Mouse (Mus musculus) mouse trophoblast stem cell (cell line): Measurements from ENCODE around the gene Camk1d.

Experiments used
- in situ Hi-C, 2 experiments: fragments of 300-500 bp; cut with MseI, MboI; formaldehyde crosslinking; loops; 2 replicates in 1 of 2; 3 replicates in 1 of 2; pipeline ENCODE4 v1.15.1; 2025

Gene Camk1d

GRCm38 (mm10) chr2:5709911-5710310 lies 4.4 kb downstream of the Camk1d start:
- in situ Hi-C loops, result no loop called here

GRCm38 (mm10) chr2:5707871-5708733 lies 6.2 kb downstream of the Camk1d start:
- in situ Hi-C loops, result no loop called here

DNA sequence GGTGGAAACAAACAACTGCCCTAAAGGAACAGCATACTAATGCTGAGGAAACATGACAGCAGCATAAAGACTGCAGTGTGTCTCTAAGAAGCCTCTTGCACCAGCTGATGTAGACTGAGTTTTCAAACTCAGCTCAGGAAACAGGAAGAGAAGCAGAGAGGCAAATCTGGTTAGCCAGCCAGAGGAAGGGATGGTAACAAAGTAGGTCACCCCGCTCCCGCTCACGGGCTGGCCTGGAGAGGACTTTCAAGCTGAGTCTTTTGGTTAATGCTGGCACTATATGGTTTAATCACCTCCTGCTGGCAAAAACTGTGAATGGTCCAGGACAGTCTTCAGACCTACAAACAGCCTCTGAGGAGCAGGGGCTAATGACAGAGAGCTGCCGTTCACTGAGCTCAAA lies 7.7 kb downstream of the Camk1d start:
- in situ Hi-C loops, result no loop called here

DNA sequence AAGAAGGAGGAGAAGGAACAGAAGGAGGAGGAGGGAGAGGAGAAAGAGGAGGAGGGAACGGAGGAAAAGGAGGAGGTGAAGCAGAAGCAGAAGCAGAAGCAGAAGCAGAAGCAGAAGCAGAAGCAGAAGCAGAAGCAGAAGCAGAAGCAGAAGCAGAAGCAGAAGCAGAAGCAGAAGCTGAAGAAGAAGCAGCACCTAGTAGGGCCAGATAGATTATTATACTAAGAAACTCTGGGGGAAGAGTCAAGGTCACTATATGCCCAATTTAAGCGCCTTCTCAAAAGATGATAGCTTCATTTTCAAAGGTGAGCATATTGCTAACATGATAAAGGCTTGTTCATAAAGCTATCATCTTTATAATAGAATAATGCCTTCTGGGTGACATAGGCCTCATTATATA lies 11.9 kb downstream of the Camk1d start:
- in situ Hi-C loops, result no loop called here

DNA sequence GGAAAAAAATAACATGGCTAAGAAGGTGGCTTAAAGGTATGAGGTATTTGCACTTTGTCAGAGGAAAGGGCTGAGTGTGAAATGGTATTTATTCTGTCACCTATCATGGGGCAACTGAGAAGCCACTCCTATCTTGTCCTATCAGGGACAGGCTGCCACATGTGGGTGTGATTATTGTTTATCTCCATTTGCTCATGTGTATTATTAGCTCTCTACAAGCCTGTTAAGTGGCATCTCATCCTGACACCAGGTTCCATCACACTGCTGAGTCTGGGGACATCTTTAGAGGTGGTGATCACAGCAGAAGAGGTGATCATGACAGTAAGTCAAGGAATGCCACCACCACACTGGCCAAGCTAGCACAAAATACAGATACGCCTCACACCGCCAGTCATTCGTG lies 13.4 kb downstream of the Camk1d start:
- in situ Hi-C loops, result no loop called here

DNA sequence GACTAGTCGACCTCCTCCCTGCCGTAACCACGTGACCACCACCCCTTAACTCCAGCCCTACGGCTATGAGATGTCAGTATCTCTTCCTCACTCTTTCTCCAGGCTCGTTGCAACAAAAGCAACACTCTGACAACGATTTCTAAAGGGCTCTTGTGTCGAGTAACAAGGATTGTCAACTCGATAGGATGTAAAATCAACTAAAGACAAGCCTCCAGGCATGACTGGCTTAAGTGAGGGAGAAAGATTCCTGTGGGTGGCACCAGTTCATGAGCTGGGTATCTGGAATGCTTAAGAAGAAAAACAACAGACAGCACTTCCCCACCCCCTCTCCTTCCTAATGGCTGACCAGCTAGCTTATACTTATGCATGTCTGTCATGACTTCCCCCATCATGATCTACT lies 15.9 kb downstream of the Camk1d start:
- in situ Hi-C loops, result no loop called here

GRCm38 (mm10) chr2:5694094-5694493 lies 20.2 kb downstream of the Camk1d start:
- in situ Hi-C loops, result no loop called here

- in situ Hi-C loops, result no loop called here
Observed at GRCm38 (mm10) chr2:5691729-5692128, 22.6 kb downstream of the Camk1d start.

DNA sequence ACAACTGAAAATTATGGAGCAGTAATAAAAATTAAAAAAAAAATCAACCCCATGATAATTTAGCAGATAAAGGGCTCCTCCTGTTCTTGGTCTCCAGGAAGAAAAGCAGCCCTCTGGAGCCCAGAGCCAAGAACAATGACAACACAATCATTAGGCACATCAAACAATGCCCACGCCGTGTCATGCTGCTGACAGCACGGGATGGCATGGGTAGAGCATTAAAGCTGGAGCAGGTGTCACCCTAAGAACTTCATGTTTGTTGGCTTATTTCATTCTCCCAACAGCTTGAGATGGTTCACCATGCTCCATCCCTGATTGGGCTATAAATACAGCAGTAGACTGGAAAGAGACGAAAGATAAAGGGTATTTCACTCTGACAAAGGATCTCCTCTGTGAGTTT lies 30.9 kb downstream of the Camk1d start:
- in situ Hi-C loops, result no loop called here

GRCm38 (mm10) chr2:5681909-5682308 lies 32.4 kb downstream of the Camk1d start:
- in situ Hi-C loops, result no loop called here

- in situ Hi-C loops, result no loop called here
Observed at GRCm38 (mm10) chr2:5681302-5681701, 33.0 kb downstream of the Camk1d start.

DNA sequence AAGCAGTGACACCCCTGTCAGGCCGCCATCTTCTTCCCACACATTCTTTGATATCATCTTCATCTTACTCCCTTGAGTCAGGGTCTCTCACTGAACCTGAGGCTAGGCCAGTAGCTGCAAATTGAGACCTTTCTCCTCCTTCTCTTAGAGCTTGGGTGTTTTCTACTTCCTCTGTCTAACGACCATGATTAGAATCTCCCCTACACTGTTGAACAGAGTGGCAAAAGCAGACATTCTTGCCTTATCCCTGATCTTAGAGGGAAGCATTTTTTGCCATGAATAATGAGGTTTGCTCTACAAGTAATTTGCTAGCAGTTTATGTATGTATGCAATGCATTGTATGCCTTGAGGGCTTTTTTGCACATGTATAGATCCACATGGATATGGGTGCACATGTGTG lies 35.3 kb downstream of the Camk1d start:
- in situ Hi-C loops, result no loop called here

DNA sequence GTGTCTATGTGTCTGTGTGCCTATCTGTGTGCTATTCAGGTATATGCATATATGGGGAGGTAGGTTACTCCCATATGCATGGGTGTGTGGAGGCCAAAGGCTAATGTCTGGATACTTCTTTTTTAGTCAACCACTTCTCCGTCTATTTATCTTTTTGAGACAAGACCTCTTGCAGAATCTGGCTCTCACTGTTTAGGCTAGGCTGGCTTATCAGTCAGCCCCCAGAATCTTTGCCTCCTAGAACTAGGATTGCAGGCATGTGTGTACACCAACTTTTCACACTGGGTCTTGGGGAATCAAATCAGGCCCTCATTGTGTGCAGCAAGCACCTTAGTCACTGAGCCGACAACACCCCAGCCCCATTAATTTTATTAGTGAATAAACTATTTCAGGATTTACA lies 36.8 kb downstream of the Camk1d start:
- in situ Hi-C loops, result no loop called here

DNA sequence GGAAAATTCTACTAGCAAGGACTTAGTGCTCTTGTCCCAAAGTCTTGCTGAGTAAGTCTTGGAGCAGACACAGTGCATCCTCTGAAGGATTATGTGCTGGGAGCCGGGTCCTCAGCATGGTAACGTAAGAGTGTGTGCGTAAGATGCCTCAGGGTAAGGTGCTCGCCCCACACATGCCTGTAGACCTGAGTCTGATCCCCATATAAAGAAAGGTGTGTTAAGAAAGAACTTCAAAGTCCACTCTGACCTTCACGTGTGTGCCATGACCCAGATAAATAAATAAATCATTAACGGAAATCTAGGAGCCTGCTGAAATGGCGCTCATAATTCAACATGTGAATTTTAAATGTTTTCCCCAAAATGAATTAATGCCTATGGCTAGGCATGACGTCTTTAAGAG lies 37.5 kb downstream of the Camk1d start:
- in situ Hi-C loops, result no loop called here

DNA sequence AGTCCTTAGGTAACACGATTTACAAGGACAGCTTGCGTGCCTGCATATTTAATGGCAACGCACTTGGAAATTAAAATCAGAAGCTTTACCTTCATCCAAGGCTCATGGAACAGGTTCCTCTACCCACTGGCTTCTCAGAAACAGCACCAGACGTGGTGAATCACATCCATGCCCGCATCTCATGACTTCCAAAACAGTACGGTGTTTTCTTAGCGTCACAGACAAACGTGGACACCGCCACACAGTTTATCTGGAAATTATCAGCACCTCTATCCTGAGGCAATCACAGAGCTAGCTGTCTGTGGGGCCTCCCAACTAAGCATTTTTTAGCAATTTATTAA lies 38.2 kb downstream of the Camk1d start:
- in situ Hi-C loops, result no loop called here

DNA sequence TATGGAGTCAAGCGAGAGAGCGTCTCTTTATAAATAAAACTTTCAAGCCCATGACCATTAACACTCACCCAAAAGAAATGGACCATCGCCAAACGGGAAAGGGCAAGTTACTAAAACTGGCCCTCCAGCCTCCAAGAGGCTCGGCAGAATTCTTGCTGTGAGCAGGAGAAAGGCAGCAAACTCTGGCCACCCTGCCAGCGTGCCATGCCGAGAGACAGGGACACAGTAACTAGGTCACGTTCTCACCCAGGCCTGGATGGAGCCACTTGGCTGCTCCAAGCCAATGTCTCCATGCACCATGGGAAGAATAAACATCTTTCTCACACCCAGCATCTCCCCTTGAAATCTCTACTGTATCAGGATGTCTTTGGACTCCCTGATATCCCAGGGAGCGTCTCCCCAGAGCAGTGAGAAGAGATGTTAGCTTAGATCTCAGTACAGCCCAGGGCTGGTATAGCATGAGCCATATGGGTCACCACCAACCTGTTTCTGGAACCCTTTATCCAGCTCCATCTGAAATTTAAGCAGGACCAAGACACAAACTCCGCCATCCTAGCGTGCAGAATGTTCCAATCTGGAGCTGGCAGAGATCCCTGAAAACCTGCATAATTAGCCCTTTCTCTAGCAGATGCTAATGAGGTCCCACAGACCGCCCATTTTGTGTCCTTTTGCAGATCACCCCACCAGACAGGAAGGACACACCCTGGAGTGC lies 38.7 kb downstream of the Camk1d start:
- in situ Hi-C loops, result no loop called here

DNA sequence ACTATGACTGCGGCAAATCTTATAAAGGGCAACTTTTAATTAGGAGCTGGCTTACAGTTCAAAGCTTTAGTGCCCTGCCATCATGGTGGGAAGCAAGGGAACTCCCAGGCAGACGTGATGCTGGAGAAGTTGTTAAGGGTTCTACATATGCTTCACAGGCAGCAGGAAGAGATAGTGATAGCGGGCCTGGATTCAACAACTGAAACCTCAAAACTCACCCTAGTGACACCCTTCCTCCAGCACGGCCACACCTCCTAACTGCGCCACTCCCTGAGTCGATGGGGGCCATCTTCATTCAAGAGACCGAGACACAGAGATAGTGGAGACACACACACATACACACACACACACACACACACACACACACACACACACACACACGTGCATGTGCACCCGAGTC lies 39.8 kb downstream of the Camk1d start:
- in situ Hi-C loops, result no loop called here

DNA sequence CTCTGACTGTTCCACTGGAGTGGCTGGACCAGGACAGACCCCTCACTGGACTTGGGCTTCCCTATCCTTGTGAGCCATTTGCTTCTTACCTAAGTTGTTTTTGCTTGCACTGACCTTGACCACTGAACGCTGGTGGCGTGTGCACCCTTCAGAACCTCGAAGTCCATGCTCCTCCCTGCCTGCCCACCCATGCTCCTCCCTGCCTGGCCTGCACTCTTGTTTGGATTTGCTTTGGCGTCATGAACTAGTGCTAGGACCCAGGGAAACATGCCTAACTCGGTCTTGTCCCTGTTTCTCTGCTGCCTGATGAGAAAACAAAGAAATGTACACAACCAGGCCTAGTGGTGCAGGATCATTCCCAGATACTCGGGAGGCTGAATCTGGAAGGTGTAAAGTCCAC lies 40.5 kb downstream of the Camk1d start:
- in situ Hi-C loops, result no loop called here

DNA sequence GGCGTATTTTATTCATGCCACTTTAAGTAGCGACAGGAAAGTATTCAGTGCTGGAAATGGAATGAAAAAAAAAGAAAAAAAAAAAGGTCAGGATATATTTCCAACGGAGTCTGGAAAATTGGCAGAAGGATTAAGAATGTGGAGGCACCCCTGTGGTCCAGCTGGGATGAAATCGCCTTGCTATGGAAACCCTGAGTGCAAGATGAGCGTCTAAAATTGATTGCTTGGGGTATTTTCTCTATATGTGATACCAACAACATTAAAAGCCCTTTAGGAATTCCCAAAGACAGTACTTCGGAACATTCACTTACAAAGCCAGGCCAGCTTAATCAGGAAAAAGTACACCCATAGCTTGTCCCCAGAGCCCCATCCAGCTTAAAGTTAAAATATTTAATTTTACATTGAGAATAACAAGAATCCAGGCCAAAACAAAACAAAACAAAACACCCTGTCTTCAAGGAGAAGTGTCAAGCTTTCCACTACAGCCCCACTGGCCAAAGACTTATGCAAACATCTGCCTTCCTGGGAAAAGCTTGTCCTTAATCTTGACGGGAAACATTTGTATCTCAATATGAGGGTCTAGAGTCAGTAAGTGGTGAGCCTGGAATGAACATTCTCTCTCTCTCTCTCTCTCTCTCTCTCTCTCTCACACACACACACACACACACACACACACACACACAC lies 41.3 kb downstream of the Camk1d start:
- in situ Hi-C loops, result no loop called here

DNA sequence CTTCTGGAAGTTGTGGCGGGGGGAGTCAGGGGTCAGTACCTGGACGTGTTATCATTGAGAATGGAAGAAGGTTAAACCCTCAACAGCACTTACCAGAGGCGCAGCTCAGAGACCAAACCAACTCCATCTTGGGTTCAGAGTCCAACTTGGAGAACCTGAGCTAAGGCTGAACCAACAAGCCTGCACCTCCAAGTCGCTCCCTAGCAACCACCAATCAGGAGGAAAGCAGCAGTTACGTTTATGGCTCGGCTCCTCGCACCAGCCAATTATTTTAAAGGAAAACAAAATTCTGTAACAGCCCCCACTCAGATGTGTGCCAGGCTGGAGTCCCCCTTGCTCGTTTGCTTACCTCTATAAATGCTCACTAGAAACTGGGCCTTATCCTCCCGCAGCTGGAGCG lies 44.2 kb downstream of the Camk1d start:
- in situ Hi-C loops, result no loop called here

- in situ Hi-C loops, result no loop called here
Observed at GRCm38 (mm10) chr2:5669498-5670040, 44.7 kb downstream of the Camk1d start.

DNA sequence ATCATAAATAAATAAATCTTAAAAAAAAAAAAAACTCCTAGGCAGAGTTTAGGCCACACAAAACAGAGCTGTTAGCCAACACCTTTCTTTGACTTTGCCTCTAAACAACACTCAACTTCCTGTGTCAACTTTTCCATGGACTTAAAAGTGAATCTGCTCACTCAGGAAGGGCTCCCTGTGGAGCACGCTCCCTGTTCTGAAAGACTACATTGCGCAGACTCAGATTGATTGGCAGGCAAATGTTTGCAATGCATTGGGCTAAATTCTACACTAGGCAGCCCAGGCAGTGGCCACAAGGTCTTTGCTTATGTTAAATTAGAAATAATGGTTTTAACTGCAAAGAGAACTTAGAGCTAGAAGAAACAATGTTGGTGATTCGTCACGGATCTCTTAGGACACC lies 45.4 kb downstream of the Camk1d start:
- in situ Hi-C loops, result no loop called here

DNA sequence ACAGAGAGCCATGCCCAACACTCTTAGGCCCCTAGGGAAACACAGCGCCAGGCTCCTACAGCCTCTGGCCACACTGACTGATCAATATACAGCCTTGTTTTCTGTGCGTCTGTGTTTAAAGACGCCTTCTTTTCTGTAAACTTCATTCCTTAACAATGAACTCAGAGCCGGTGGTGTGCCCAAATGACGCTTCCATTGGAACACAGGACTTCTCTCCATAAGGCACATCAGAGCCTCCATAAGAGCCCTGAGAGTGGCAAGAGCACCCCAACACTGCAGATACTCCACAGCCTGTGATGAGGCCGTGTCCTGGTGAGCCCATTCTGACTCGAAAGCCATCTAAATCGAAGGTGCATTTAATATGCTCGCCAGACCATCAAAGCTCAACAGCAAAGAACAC lies 50.8 kb downstream of the Camk1d start:
- in situ Hi-C loops, result no loop called here
